Mouse (Mus musculus) midbrain, embryonic 11.5 days (tissue): Measurements from ENCODE around the gene Vps18. TPM values are rescaled to one million over a fixed set of nuclear protein-coding genes. Genes with fewer than 3 reads are reported as not detected.

Experiments used
- ATAC-seq: fragments of 200-750 bp; cut with Nextera tagmentation; 2 replicates; pipeline ENCODE4 v1.8.0; 2017; ENCODE audit warnings: moderate TSS enrichment, moderate library complexity; ENCODE audit not compliant: low FRiP score
- DNase-seq: peaks from one replicate; pipeline ENCODE4 v3.0.0; 2015; ENCODE audit warnings: low spot score; ENCODE audit errors: missing footprints
- H3K27ac ChIP-seq: fragments of 300-500 bp; sonication (generic); 2 replicates; pipeline ENCODE4 v1.5.1; 2014; ENCODE audit warnings: low read depth, low read length
- H3K27me3 ChIP-seq: fragments of 300-500 bp; sonication (generic); 2 replicates; pipeline ENCODE4 v1.6.1; 2014; ENCODE audit warnings: mild to moderate bottlenecking, low read length, moderate library complexity, mixed read lengths; ENCODE audit not compliant: control insufficient read depth, insufficient read depth
- H3K36me3 ChIP-seq: fragments of 300-500 bp; sonication (generic); 2 replicates; pipeline ENCODE4 v1.6.1; 2014; ENCODE audit warnings: mild to moderate bottlenecking, low read length, moderate library complexity, mixed read lengths; ENCODE audit not compliant: control insufficient read depth, insufficient read depth
- H3K4me1 ChIP-seq: fragments of 300-500 bp; sonication (generic); 2 replicates; pipeline ENCODE4 v1.6.1; 2014; ENCODE audit warnings: low read length; ENCODE audit not compliant: control insufficient read depth, insufficient read depth
- H3K4me2 ChIP-seq: fragments of 300-500 bp; sonication (generic); 2 replicates; pipeline ENCODE4 v1.6.1; 2014; ENCODE audit warnings: mild to moderate bottlenecking, moderate library complexity
- H3K4me3 ChIP-seq: fragments of 300-500 bp; sonication (generic); 2 replicates; pipeline ENCODE4 v1.5.1; 2014; ENCODE audit warnings: low read depth, low read length
- H3K9ac ChIP-seq: fragments of 300-500 bp; sonication (generic); 2 replicates; pipeline ENCODE4 v1.6.1; 2014; ENCODE audit warnings: low read length
- H3K9me3 ChIP-seq: fragments of 300-500 bp; sonication (generic); 2 replicates; pipeline ENCODE4 v1.6.1; 2016; ENCODE audit warnings: low read length; ENCODE audit not compliant: control insufficient read depth
- WGBS: fragments of 180-500 bp; shearing (Covaris S2); extraction: QIAGEN DNeasy Blood & Tissue Kit; methylation state at CpG from one replicate; pipeline ENCODE4 v1.1.7; 2014; 5-methylcytosine and 5-hydroxymethylcytosine counted together
- polyA plus RNA-seq: library from polyadenylated mRNA; unstranded; fragments of >200 nt; fragmentation: Nextera tagmentation; extraction: Ambion mirVana; gene quantifications from 2 replicates; pipeline ENCODE4 v1.2.1, GENCODE M21; 2014

Gene Vps18
- polyA plus RNA-seq, 1 experiment from 2014 or later: 10.0 TPM

DNA sequence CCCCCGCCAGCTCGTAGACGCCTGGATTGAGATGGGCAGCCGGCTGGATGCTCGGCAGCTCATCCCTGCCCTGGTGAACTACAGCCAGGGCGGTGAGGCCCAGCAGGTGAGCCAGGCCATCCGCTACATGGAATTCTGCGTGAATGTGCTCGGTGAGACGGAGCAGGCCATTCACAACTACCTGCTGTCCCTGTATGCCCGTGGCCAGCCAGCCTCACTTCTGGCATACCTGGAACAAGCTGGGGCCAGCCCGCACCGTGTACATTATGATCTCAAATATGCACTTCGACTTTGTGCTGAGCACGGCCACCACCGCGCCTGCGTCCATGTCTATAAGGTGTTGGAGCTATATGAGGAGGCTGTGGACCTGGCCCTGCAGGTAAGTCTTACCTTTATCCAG is 5.9 kb downstream of the Vps18 start:
- Histone ChIP-seq H3K27ac (no peak overlapping the region), H3K4me1 (peaks cover 4% of the 10 kb centered on the region; the same call in 1 of the 2 replicates), H3K4me2 (no peak overlapping the region), H3K27me3 (no peaks in the 10 kb centered on the region), H3K9me3 (no peaks in the 10 kb centered on the region), H3K9ac (no peak overlapping the region), H3K4me3 (no peak overlapping the region), H3K36me3 (peaks cover 12% of the 10 kb centered on the region)
- ATAC-seq (no peak), DNase-seq (no peak)
- 96% methylated on average over 18 of the region's 18 CpGs for WGBS

DNA sequence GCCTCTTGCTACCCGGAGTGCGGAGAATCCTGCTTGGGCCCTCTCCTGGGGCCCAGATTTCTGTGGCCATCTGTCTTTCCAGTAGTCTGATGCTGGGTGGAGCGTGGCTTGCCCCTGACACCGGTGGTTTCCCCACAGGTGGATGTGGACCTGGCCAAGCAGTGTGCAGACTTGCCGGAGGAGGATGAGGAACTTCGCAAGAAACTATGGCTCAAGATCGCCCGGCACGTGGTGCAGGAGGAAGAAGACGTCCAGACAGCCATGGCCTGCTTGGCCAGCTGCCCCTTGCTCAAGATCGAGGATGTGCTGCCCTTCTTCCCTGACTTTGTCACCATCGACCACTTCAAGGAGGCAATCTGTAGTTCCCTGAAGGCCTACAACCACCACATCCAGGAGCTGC is 8.2 kb downstream of the Vps18 start:
- peaks cover 14% of the 10 kb centered on the region for H3K4me1 ChIP-seq
- H3K36me3 ChIP-seq: peaks cover 12% of the 10 kb centered on the region
- H3K4me2 ChIP-seq: no peak overlapping the region
- ATAC-seq (no peak), DNase-seq (no peak)
- H3K4me3 ChIP-seq: no peak overlapping the region
- no peak overlapping the region for H3K9ac ChIP-seq
- H3K27me3 ChIP-seq: no peaks in the 10 kb centered on the region
- 97% methylated on average over 12 of the region's 12 CpGs for WGBS
- H3K9me3 ChIP-seq: no peaks in the 10 kb centered on the region
- H3K27ac ChIP-seq: no peak overlapping the region

DNA sequence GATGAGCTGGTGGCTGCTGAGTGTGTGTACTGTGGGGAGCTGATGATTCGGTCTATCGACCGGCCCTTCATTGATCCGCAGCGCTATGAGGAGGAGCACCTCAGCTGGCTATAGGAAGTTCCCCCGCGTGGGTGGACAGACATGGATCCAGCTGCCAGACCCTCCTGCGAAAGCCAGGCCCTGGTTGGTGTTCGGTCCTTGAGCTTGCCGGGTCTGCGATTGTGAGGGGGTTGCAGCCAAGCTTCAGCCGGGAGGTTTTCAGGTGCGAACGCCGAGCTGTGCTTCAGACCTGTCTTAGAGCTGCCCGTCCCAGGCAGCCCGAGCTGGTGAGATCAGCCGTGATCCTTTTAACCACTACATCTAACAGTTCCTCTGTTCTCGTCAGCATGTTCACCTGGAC is 9.0 kb downstream of the Vps18 start:
- H3K4me1 ChIP-seq: peaks cover 14% of the 10 kb centered on the region
- H3K9ac ChIP-seq: no peak overlapping the region
- 95% methylated on average over 18 of the region's 19 CpGs for WGBS
- no peak overlapping the region for H3K27ac ChIP-seq
- no peak overlapping the region for H3K4me3 ChIP-seq
- DNase-seq: no peak
- no peak overlapping the region for H3K4me2 ChIP-seq
- H3K36me3 ChIP-seq: peaks cover 12% of the 10 kb centered on the region
- no peaks in the 10 kb centered on the region for H3K27me3 ChIP-seq
- ATAC-seq: no peak
- H3K9me3 ChIP-seq: no peaks in the 10 kb centered on the region

DNA sequence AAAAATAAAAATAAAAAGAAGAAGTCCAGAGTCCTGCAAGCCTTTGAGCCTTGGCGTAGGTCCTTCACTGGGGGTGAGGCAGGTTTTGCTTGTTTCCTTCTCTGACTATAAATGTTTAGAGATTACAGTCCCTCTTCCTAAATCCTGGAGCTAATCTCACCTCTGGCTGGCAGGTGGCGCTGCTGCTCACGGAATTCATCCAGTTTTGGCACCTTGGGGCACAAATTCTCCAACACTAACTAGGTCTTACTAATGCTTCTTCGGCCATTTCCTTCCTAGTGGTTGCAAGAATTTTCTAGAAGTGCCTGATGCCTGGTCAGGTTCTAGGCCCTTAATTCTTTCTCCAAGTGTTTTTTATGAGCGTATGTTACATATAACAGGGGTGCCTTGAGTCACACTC is 9.8 kb downstream of the Vps18 start:
- ATAC-seq (no peak), DNase-seq (peak; percentile 95)
- peaks cover 11% of the 10 kb centered on the region for H3K36me3 ChIP-seq
- H3K27me3 ChIP-seq: no peaks in the 10 kb centered on the region
- no peak overlapping the region for H3K4me2 ChIP-seq
- no peak overlapping the region for H3K9ac ChIP-seq
- H3K4me3 ChIP-seq: no peak overlapping the region
- WGBS: 54% methylated on average over 5 of the region's 5 CpGs
- peaks cover 14% of the 10 kb centered on the region for H3K4me1 ChIP-seq
- H3K27ac ChIP-seq: no peak overlapping the region
- H3K9me3 ChIP-seq: no peaks in the 10 kb centered on the region

DNA sequence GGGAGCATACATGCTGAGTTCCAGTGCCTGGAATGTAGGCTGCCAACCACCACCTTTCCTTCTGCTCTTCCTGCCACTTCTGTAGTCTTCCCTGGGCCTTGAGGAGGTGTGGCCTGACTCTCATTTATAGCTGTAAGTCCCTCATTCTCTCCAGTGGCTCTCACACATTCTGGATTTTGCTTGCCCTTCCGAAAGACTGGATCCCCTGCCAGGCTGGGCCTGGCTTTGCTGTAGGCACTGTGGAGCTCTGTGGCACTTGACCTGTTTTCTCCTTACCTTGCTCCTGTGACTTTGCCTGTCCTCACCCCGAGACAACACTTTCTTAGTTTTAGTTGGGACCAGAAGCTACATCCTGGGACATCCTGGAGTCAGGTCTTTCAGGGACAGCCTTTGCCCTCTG is 10.3 kb downstream of the Vps18 start:
- Histone ChIP-seq H3K4me3 (no peak overlapping the region), H3K36me3 (peaks cover 8% of the 10 kb centered on the region), H3K4me2 (no peak overlapping the region), H3K9me3 (no peaks in the 10 kb centered on the region), H3K4me1 (peaks cover 14% of the 10 kb centered on the region), H3K9ac (no peak overlapping the region), H3K27ac (0 out of 2 replicates have a peak overlapping the region, but pooled peaks have one; percentile 1), H3K27me3 (no peaks in the 10 kb centered on the region)
- 85% methylated on average over 2 of the region's 2 CpGs for WGBS
- no peak for ATAC-seq
- DNase-seq: no peak

DNA sequence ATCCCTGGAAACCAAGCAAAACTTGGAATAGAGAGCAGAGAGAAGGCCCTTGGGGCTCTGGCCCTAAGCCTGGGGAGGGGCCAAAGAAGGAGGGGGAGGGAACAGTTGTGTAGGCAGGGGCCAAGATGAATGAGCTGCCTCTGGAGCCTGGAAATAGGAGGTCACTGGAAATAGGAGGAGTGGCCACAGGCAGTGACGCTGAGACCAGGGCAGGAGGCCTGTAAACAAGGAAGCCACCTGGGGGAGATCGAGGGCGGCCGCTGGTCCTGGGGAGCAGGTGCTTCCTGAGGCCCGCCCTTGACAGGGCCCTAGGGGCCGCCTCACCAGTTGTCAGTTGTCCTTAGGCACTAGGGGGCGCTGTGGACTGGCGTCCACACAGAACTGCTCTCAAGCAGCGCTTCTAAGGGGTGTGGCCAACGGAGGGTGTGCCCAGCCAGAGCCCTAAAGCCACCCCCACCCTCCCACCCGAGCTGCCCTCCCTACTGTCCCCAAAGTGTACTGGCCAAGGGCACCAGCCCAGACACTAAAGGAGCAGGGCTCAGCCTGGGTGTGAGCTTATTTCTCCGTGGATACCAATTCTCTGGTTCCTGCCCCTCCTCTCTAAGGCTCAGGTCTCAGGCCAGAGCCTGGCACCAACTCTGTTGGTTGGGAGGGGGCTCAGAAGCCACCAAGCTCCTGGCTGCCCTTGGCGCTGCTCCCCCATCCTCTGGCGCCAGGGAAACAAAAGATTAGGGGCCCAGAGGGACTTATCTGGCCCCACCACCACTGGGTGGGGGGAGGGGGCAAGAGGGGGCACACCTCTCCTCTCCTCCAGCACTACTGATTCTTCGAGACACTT is 11.7 kb downstream of the Vps18 start:
- Histone ChIP-seq H3K9ac (no peak overlapping the region), H3K36me3 (peaks cover 8% of the 10 kb centered on the region), H3K27ac (no peak overlapping the region), H3K27me3 (no peaks in the 10 kb centered on the region), H3K9me3 (no peaks in the 10 kb centered on the region), H3K4me2 (peak overlapping the region; percentile 6; the same call in 1 of the 2 replicates), H3K4me3 (no peak overlapping the region), H3K4me1 (peaks cover 19% of the 10 kb centered on the region)
- ATAC-seq (peak; percentile 86), DNase-seq (peak; percentile 94)
- 9% methylated on average over 15 of the region's 15 CpGs for WGBS

DNA sequence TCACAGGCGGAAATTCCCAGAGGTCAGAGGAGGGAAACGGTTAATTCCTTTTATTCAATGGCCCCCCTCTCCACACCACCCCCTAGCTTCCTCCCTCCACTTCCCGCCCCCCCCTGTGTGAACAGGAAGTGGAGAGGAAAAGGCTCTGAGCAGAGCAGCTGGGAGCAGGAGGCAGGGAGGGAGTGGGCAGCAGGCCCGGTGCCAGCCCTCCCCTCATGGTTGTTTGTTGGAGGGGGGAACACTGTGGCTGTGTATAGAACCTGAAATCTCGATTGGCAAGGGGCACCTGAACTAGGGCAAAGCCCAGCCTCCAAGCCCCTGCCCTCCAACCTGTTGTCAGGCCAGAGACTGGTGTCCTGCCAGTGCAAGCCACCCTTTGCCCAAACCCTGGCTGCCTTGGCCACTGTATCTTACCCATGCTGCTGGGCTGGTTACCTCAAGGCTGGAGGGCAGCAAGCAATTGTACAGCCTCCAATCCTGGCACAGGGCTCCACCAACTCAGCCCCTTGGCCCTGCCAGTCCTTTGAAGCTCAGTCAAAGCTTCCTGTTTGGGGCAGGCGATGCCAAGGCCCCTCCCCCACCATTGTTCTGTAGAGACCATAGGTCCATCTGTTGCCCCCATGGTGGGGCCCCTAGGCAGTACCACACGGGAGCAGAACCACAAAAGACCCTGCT is 12.4 kb downstream of the Vps18 start:
- Histone ChIP-seq H3K9me3 (no peaks in the 10 kb centered on the region), H3K36me3 (peaks cover 8% of the 10 kb centered on the region), H3K27me3 (no peaks in the 10 kb centered on the region), H3K9ac (no peak overlapping the region), H3K4me2 (no peak overlapping the region), H3K27ac (no peak overlapping the region), H3K4me3 (no peak overlapping the region), H3K4me1 (peaks cover 19% of the 10 kb centered on the region)
- DNase-seq: no peak
- ATAC-seq: peak; percentile 19; the same call in 1 of the 2 replicates
- 41% methylated on average over 7 of the region's 7 CpGs for WGBS

DNA sequence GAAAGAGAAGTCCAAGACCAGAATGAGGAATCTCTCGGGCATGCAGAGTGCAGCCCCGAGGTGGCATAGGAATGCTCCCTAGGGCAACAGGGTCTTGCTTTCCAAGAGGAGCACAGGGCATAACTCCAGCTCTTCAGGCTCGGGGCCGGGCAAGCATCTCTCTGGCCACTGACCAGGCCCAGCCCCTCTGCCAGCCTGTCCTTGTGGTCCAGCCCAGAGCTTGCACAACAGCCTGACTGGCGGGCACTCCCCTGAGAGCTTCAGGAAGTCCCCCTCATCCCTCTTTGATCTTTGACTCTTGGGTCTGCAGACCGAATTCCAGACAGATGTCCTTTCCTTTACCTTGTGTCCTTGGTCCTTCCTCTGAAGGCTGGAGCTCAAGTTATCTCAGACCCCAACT is 14.3 kb downstream of the Vps18 start:
- Histone ChIP-seq H3K9me3 (no peaks in the 10 kb centered on the region), H3K27ac (no peak overlapping the region), H3K36me3 (no peaks in the 10 kb centered on the region), H3K9ac (no peak overlapping the region), H3K27me3 (no peaks in the 10 kb centered on the region), H3K4me3 (no peak overlapping the region), H3K4me1 (peaks cover 19% of the 10 kb centered on the region), H3K4me2 (no peak overlapping the region)
- DNase-seq: no peak
- ATAC-seq: no peak
- 70% methylated on average over 6 of the region's 6 CpGs for WGBS

DNA sequence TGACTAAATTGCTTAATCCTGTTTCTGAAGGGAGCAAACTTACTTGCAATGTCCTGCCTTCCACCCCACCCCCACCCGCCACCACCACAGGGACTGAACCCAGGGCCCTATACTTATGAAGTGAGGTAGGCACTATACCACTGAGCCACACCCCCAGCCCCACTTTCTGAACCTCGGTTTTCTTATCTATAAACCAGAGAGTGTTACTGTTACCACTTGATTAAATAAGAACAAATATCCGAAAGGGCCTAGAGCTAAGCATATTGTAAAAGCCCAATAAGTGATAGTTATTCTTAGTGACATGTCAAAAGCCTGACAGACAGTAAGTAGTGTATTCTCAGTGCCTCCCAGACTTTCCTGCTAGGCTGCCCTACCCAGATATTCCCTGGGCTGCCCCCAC is 15.9 kb downstream of the Vps18 start:
- Histone ChIP-seq H3K27me3 (no peaks in the 10 kb centered on the region), H3K36me3 (no peaks in the 10 kb centered on the region), H3K4me1 (peaks cover 19% of the 10 kb centered on the region), H3K9ac (no peak overlapping the region), H3K4me2 (no peak overlapping the region), H3K4me3 (no peak overlapping the region), H3K9me3 (no peaks in the 10 kb centered on the region), H3K27ac (no peak overlapping the region)
- ATAC-seq: no peak
- 58% methylated on average over 3 of the region's 3 CpGs for WGBS
- DNase-seq: no peak
